Mouse (Mus musculus): ENCODE data around the gene Mroh2b.

DNA sequence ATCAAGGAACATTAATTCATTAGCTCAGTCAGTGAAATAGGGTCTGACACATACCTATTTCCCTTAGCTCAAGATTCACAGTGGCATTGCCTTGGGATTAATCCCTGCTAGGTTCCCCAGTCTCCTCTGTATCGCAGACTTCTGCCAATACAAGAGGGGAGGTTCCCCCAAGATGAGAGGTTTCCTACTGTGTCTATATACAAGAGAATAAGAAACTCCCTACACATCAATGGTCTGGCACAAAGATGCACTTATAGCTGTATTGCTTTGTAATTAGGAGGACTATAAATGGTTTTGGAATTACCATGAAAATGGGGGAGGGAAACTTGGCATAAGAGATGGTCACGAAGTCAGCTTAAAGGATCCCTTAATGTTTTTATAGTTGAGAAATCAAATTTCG is 3.6 kb upstream of the Mroh2b start:
- TF ChIP-seq CTCF (IDR thresholded peaks at IDR 0.05; ENCODE audit: borderline replicate concordance, insufficient read depth, low read length) (no peak), POLR2A (IDR thresholded peaks at IDR 0.05; ENCODE audit: low read depth, low read length) (no peak)

Data from embryonic fibroblast, embryonic 13.5 days (primary cell).